Comparison of ENCODE assay signal across 32 mouse cellular contexts in the genomic region with DNA sequence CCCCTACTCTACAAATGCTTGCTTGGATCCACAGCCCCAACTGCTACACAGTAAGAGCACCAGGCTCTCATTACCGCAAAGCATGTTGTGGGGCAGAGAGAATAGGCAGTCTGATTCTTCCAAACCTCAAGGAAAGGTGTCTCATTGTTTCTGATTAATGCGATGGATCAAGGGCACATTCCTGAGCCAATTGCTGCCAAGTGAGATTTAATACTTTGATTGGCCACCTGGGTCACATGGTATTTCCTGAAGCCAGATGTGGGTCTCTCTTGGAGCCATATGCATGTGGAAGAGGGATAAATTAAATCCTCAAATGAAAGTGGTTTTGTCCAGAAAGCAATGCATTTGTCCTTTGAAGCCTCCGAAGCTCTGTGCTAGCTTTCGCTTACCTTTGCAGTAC.
DNase-seq lines count a peak whose midpoint lies in the region; ATAC-seq and TF ChIP-seq lines count a peak whose summit lies in the region.
"Had no signal": no experiment of that assay in that cellular context is flagged by ENCODE, and none has a peak within 500 bp of the region (broad histone marks: within the 10 kb centered on the region; RNA-seq: fewer than 3 reads in every experiment).

No protein-coding gene starts in this region.

- no peaks in the 10 kb centered on the region for H3K36me3 ChIP-seq in embryonic facial prominence, embryonic 14.5 days (ENCODE audit: control insufficient read depth, insufficient read depth, low read length)
- H3K36me3 ChIP-seq in limb, embryonic 14.5 days (ENCODE audit: control insufficient read depth, insufficient read depth, low read length), result no peaks in the 10 kb centered on the region
- H3K36me3 ChIP-seq: embryonic facial prominence, embryonic 12.5 days; hindbrain, embryonic 12.5 days; limb, embryonic 13.5 days; liver, embryonic 12.5 days had no signal

- no peak overlapping the region for H3K4me2 ChIP-seq in embryonic facial prominence, embryonic 14.5 days (ENCODE audit: low read depth, low read length)
- H3K4me2 ChIP-seq in limb, embryonic 14.5 days (replicated peaks; ENCODE audit: low read depth, low read length, severe bottlenecking), result no peak overlapping the region
- H3K4me2 ChIP-seq: embryonic facial prominence, embryonic 12.5 days; heart, embryonic 11.5 days; hindbrain, embryonic 12.5 days; limb, embryonic 13.5 days; liver, embryonic 12.5 days had no signal

- H3K9me3 ChIP-seq in embryonic facial prominence, embryonic 14.5 days (ENCODE audit: control insufficient read depth, low read length), result no peaks in the 10 kb centered on the region
- H3K9me3 ChIP-seq in limb, embryonic 14.5 days (ENCODE audit: control insufficient read depth, low read length), result no peaks in the 10 kb centered on the region
- H3K9me3 ChIP-seq: embryonic facial prominence, embryonic 12.5 days; hindbrain, embryonic 12.5 days; limb, embryonic 13.5 days; liver, embryonic 12.5 days had no signal

- no peak overlapping the region for H3K27ac ChIP-seq in embryonic facial prominence, embryonic 14.5 days (replicated peaks; ENCODE audit: low read depth, low read length)
- no peak overlapping the region for H3K27ac ChIP-seq in limb, embryonic 14.5 days (replicated peaks; ENCODE audit: low read depth, low read length)
- H3K27ac ChIP-seq: embryonic facial prominence, embryonic 12.5 days; hindbrain, embryonic 12.5 days; limb, embryonic 13.5 days; liver, embryonic 12.5 days had no signal

- TF ChIP-seq POLR2A in limb, embryonic 14.5 days (IDR thresholded peaks at IDR 0.05; ENCODE audit: borderline replicate concordance, extremely low read depth, insufficient read depth, insufficient read length), result no peak

- H3K9ac ChIP-seq in embryonic facial prominence, embryonic 14.5 days (ENCODE audit: low read depth, low read length), result no peak overlapping the region
- no peak overlapping the region for H3K9ac ChIP-seq in limb, embryonic 14.5 days (ENCODE audit: low read depth, low read length, severe bottlenecking)
- H3K9ac ChIP-seq: embryonic facial prominence, embryonic 12.5 days; forebrain, postnatal 0 days; hindbrain, embryonic 12.5 days; limb, embryonic 13.5 days; liver, embryonic 12.5 days; liver, postnatal 0 days had no signal

- no peak overlapping the region for H3K4me3 ChIP-seq in embryonic facial prominence, embryonic 14.5 days (ENCODE audit: low read depth, low read length)
- no peak overlapping the region for H3K4me3 ChIP-seq in limb, embryonic 14.5 days (replicated peaks; ENCODE audit: low read length)
- H3K4me3 ChIP-seq: embryonic facial prominence, embryonic 12.5 days; hindbrain, embryonic 12.5 days; limb, embryonic 13.5 days; liver, embryonic 12.5 days had no signal

- no peaks in the 10 kb centered on the region for H3K27me3 ChIP-seq in embryonic facial prominence, embryonic 14.5 days (replicated peaks; ENCODE audit: control insufficient read depth, insufficient read depth, low read length)
- H3K27me3 ChIP-seq in limb, embryonic 14.5 days (ENCODE audit: control insufficient read depth, insufficient read depth, low read length), result no peaks in the 10 kb centered on the region
- H3K27me3 ChIP-seq: CH12.LX; embryonic facial prominence, embryonic 12.5 days; hindbrain, embryonic 12.5 days; limb, embryonic 13.5 days; liver, embryonic 12.5 days had no signal

- ATAC-seq in embryonic facial prominence, embryonic 14.5 days (ENCODE audit: low read depth), result no peak
- ATAC-seq in limb, embryonic 14.5 days (ENCODE audit: low FRiP score, low read depth), result no peak
- ATAC-seq: activated CD4-positive, CD25-positive, alpha-beta regulatory T cell, adult 4 months; forebrain, postnatal 0 days; liver, embryonic 12.5 days; liver, postnatal 0 days had no signal

- 57% methylated on average over 4 of the region's 4 CpGs for WGBS in embryonic facial prominence, embryonic 14.5 days
- 59% methylated on average over 4 of the region's 4 CpGs for WGBS in limb, embryonic 14.5 days

- DNase-seq in adrenal gland, postnatal 14 days, result peak; percentile 4
- DNase-seq in adrenal gland, adult 18-20 months (ENCODE audit: low spot score in 2 of 2), result no peak
- DNase-seq in Muller cell, postnatal 12 days (ENCODE audit: inconsistent ontology term), result peak; percentile 56
- peak; percentile 16 for DNase-seq in embryonic facial prominence, embryonic 14.5 days (ENCODE audit: low spot score)
- DNase-seq in limb, embryonic 14.5 days (ENCODE audit: low spot score), result peak; percentile 3
- DNase-seq in thymus, postnatal 10 days (ENCODE audit: low spot score in 2 of 2), result no peak
- DNase-seq in spleen, adult 12 weeks (ENCODE audit: low spot score), result no peak
- no peak for DNase-seq in left cerebral cortex, postnatal 25 days (ENCODE audit: low spot score in 2 of 2)
- DNase-seq: adrenal gland, postnatal 25 days; cerebellum, adult 18-20 months; cerebellum, postnatal 10 days; forebrain, postnatal 0 days; gastrocnemius, postnatal 25 days; heart, adult 11 months; heart, postnatal 36 days; kidney, adult 11 months; kidney, postnatal 14 days; layer of hippocampus, adult 9-11 months; liver, postnatal 0 days; lung, postnatal 36 days; midbrain, embryonic 14.5 days; retina, postnatal 1 day; right cerebral cortex, postnatal 25 days; spleen, adult 18-20 months; thymus, postnatal 25 days had no signal

- no peaks in the 10 kb centered on the region for H3K4me1 ChIP-seq in embryonic facial prominence, embryonic 14.5 days (ENCODE audit: control insufficient read depth, insufficient read depth, low read length)
- H3K4me1 ChIP-seq in limb, embryonic 14.5 days (ENCODE audit: control insufficient read depth, insufficient read depth, low read length), result no peaks in the 10 kb centered on the region
- H3K4me1 ChIP-seq: embryonic facial prominence, embryonic 12.5 days; hindbrain, embryonic 12.5 days; limb, embryonic 13.5 days; liver, embryonic 12.5 days had no signal

- intact Hi-C loops in left cerebral cortex, postnatal 25 days (cut with DNase I), result no loop called here

Comparison
In these comparisons a context has a peak if more than half of its experiments do, and no peak if none do; other contexts are left out.
1. DNase-seq: peak in adrenal gland, postnatal 14 days (single experiment), Muller cell, postnatal 12 days (single experiment), embryonic facial prominence, embryonic 14.5 days (single experiment) and limb, embryonic 14.5 days (single experiment); none in adrenal gland, adult 18-20 months (0 of 2), thymus, postnatal 10 days (0 of 2), spleen, adult 12 weeks (single experiment) and left cerebral cortex, postnatal 25 days (0 of 2).